In the genomic region with DNA sequence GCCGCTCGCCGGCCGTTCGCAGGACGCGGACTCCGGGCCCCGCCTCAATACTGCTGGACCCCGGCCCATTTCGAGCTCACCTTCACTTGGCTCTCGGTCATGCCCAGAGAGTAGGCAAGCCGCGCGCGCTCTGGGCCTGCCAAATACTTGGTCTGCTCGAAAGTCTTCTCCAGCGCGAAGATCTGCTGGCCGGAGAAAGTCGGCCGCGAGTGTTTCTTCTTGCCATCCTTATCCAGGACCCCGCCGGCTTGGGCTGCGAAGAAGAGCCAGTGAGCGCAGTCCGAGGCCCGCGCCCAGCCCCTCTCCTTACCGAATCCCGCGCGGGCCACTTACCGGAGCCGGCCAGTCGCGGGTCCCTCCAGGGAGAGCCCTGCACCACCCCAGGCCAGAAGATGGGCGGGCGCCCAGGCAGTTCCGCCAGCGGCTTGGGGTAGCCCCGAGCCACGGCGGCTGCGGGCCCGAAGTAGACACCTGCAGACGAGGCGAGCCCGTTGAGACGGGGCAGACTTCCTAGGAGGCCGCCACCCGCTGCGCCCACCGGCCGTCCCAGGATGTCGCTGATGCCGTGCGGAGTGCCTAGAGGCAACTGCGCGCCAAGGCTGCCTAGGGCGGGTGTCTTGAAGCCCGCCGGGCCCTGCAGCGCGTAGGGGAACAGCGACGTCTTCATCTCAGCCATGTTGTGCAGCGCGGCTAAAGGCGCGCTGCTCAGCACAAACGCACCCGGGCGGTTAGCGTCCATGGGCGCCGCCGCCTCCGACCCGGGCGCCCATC, we compare ENCODE assay signal across 8 mouse cellular contexts. TPM values are rescaled to one million over a fixed set of nuclear protein-coding genes. Genes with fewer than 3 reads are reported as not detected.
DNase-seq lines count a peak whose midpoint lies in the region; ATAC-seq and TF ChIP-seq lines count a peak whose summit lies in the region.

No protein-coding gene starts in this region.

- H3K4me1 ChIP-seq in testis, adult 2 months (ENCODE audit: control insufficient read depth, insufficient read depth, low read length), result peaks cover 40% of the 10 kb centered on the region
- peaks cover 65% of the 10 kb centered on the region for H3K4me1 ChIP-seq in hindbrain, embryonic 10.5 days (replicated peaks)

- peak overlapping the region; percentile 85 for H3K4me3 ChIP-seq in testis, adult 2 months (ENCODE audit: control insufficient read depth, low read depth, low read length)
- H3K4me3 ChIP-seq in hindbrain, embryonic 10.5 days, result peak overlapping the region; percentile 61

- no peaks in the 10 kb centered on the region for H3K36me3 ChIP-seq in testis, adult 2 months (ENCODE audit: control insufficient read depth, insufficient read depth, low read length)
- H3K36me3 ChIP-seq in hindbrain, embryonic 10.5 days, result peaks cover 30% of the 10 kb centered on the region

- no peak for TF ChIP-seq CTCF in testis, adult 2 months (IDR thresholded peaks at IDR 0.05; ENCODE audit: control insufficient read depth, insufficient read depth, insufficient replicate concordance, low read depth, low read length)

- H3K9me3 ChIP-seq in hindbrain, embryonic 10.5 days, result no peaks in the 10 kb centered on the region

- TF ChIP-seq POLR2A in testis, adult 2 months (IDR thresholded peaks at IDR 0.05; ENCODE audit: control insufficient read depth, low read depth, low read length), result no peak

- DNase-seq in cerebellum, postnatal 14 days, result peak; percentile 26 to 49
- no peak for DNase-seq in testis, postnatal 14 days (ENCODE audit: low spot score)
- no peak for DNase-seq in hindbrain, embryonic 10.5 days (ENCODE audit: low spot score)
- peak; percentile 9 for DNase-seq in lung, postnatal 10 days
- DNase-seq in c-Kit-positive CD71-positive TER-119-positive erythroid progenitor cells, embryonic 14.5 days (ENCODE audit: low spot score), result no peak

- H3K27ac ChIP-seq in testis, adult 2 months (ENCODE audit: control insufficient read depth, insufficient read depth, low read depth, low read length), result no peak overlapping the region
- H3K27ac ChIP-seq in hindbrain, embryonic 10.5 days, result peak overlapping the region; percentile 87

- WGBS in hindbrain, embryonic 10.5 days, result under 1% methylated on average over 82 of the region's 82 CpGs

- peaks cover 2% of the 10 kb centered on the region; the same call in 1 of the 2 replicates for H3K27me3 ChIP-seq in testis, adult 2 months (ENCODE audit: control insufficient read depth, insufficient read depth, low read length)
- peaks cover 100% of the 10 kb centered on the region for H3K27me3 ChIP-seq in hindbrain, embryonic 10.5 days (ENCODE audit: insufficient read depth, poor library complexity, severe bottlenecking)

- no peak for ATAC-seq in cerebellum, adult (ENCODE audit: insufficient number of reproducible peaks, low FRiP score, low TSS enrichment)
- no peak for ATAC-seq in megakaryocyte-erythroid progenitor cell, adult 5-6 weeks (replicated peaks; ENCODE audit: low FRiP score, low TSS enrichment, poor library complexity, severe bottlenecking)

RNA-seq across cellular contexts. Expression of gene Nkx6-2, which starts 0.6 kb away (rescaled TPM):
- polyA plus RNA-seq in testis, adult 2 months (2012; rRNA removed), result 14.5 and 15.5 TPM in 2 replicates
- 35.8 and 36.0 TPM in 2 replicates for polyA plus RNA-seq in hindbrain, embryonic 10.5 days (2016; fragmentation: Nextera tagmentation; extraction: Ambion mirVana)
- total RNA-seq in megakaryocyte-erythroid progenitor cell, adult 5-6 weeks (2014; fragmentation: Nextera tagmentation), result not detected in 2 replicates
- total RNA-seq in megakaryocyte-erythroid progenitor cell, adult 5-6 weeks (2017), result not detected in 2 replicates

Comparison
In these comparisons a context has a peak if more than half of its experiments do, and no peak if none do; other contexts are left out.
1. DNase-seq: peak in cerebellum, postnatal 14 days (2 of 2) and lung, postnatal 10 days (single experiment); none in testis, postnatal 14 days (single experiment), hindbrain, embryonic 10.5 days (single experiment) and c-Kit-positive CD71-positive TER-119-positive erythroid progenitor cells, embryonic 14.5 days (single experiment).